Mouse (Mus musculus): Measurements from ENCODE around the gene Arhgap15. TPM values are rescaled to one million over a fixed set of nuclear protein-coding genes. Genes with fewer than 3 reads are reported as not detected.

The Arhgap15 gene
- total and polyA plus RNA-seq, 3 experiments, result 16.6 to 40.3 (median 19.8) TPM

DNA sequence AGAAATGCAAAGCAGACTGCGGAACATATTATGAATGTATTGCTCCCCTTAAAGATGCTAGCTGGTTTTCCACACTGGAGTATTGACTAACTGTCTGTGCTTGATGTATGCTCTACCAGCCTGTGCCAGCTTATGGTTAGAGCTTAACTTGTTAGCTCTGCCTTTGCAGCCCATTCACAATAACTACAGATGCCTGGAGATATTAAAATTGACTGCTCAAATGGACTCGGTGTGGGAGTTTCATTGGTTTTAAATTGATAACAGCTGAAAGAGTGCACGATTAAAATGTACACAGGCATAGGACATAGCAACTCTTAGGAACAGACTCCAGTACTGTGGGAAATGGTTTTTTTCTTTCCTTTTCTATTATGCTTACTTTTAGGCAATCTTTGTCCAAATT lies 376.1 kb downstream of the Arhgap15 start:
- no peak for DNase-seq (ENCODE audit: extremely low read depth)
- no peaks in the 10 kb centered on the region for H3K4me1 ChIP-seq (ENCODE audit: control insufficient read depth in 1 of 2, insufficient read depth in 2 of 2)
- in situ Hi-C loops (cut with MboI; ENCODE audit: low pct_ligation_motif_present, low pct_unique_long_range_greater_than_20kb, low sequenced_read_pairs) (no loop called here), dilution Hi-C loops (cut with MboI; ENCODE audit: extremely low pct_ligation_motif_present, extremely low pct_unique_long_range_greater_than_20kb, low sequenced_read_pairs) (no loop called here)
- H3K9me3 ChIP-seq (replicated peaks; ENCODE audit: low read length), result no peaks in the 10 kb centered on the region
- H3K27ac ChIP-seq (ENCODE audit: insufficient read depth, low read depth), result no peak overlapping the region
- no peak overlapping the region for H3K4me2 ChIP-seq (ENCODE audit: insufficient read depth, low read depth, poor library complexity, severe bottlenecking)
- no peak overlapping the region for H3K9ac ChIP-seq (ENCODE audit: insufficient read depth, low read depth)
- TF ChIP-seq ELF1 (IDR thresholded peaks at IDR 0.05; ENCODE audit: low read depth, low read length) (no peak), USF1 (IDR thresholded peaks at IDR 0.05; ENCODE audit: low read depth, low read length) (no peak), CTCF (conservative IDR thresholded peaks at IDR 0.05 in 1 of 2, IDR thresholded peaks at IDR 0.05 in 1 of 2; ENCODE audit: low read depth in 2 of 2, low read length in 2 of 2) (no peak), JUN (IDR thresholded peaks at IDR 0.05; ENCODE audit: insufficient read depth, low read depth, low read length) (no peak), TBP (conservative IDR thresholded peaks at IDR 0.05; ENCODE audit: low read depth, low read length) (no peak), MAX (IDR thresholded peaks at IDR 0.05; ENCODE audit: low read length) (no peak), TCF12 (IDR thresholded peaks at IDR 0.05; ENCODE audit: low read depth, low read length) (no peak), GABPA (IDR thresholded peaks at IDR 0.05; ENCODE audit: insufficient replicate concordance, low read depth, low read length) (no peak), MEF2A (IDR thresholded peaks at IDR 0.05; ENCODE audit: borderline replicate concordance, low read depth, low read length) (no peak), ZMIZ1 (IDR thresholded peaks at IDR 0.05; ENCODE audit: low read depth, low read length) (no peak), PAX5 (IDR thresholded peaks at IDR 0.05; ENCODE audit: low read length) (no peak), E2F4 (IDR thresholded peaks at IDR 0.05; ENCODE audit: insufficient replicate concordance, low read depth, low read length) (no peak), BHLHE40 (IDR thresholded peaks at IDR 0.05; ENCODE audit: low read depth, low read length) (no peak)
- no peaks in the 10 kb centered on the region; the same call in 1 of the 2 replicates for H3K79me2 ChIP-seq (replicated peaks; ENCODE audit: control insufficient read depth, extremely low read depth, insufficient read depth, poor library complexity, severe bottlenecking)
- H3K36me3 ChIP-seq (replicated peaks in 1 of 2; ENCODE audit: control insufficient read depth in 1 of 2, insufficient read depth in 1 of 2, low read length in 1 of 2), result no peaks in the 10 kb centered on the region
- no peak overlapping the region for H3K4me3 ChIP-seq (replicated peaks in 1 of 3; ENCODE audit: low read depth in 2 of 3, low read length in 2 of 3, poor library complexity in 1 of 3)
- H3K27me3 ChIP-seq (replicated peaks), result no peaks in the 10 kb centered on the region

DNA sequence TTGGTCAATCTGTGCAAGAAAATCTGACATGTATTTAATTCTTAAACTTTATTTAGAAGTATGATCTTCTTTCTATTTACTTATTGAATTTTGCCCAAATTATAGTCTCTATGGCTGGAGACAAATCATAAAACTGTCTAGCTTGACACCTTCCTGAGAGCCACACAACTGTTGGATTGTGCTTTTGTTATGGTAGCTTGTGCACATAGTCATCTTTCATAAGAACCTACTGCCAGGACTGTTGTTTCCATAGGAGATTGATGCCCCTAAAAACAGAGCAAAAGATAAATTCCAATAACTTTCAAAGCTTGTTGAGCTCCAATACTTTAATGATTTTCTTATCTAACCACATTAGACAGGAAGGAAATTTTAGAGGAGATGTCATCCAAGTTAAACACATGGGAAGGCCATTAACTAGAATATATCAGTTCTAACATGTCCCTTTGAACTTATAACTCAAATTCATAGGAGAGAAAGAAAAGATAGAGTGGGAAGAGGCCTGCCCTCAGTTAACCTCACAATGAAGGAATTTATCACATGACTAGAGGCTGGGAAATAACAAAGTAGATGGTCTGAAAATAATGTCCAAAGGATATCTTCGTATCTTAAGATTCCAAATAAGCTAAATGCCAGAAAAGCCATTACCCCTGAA lies 377.5 kb downstream of the Arhgap15 start:
- H3K79me2 ChIP-seq (replicated peaks; ENCODE audit: control insufficient read depth, extremely low read depth, insufficient read depth, poor library complexity, severe bottlenecking), result no peaks in the 10 kb centered on the region; the same call in 1 of the 2 replicates
- no peak for DNase-seq (ENCODE audit: extremely low read depth)
- no peak overlapping the region for H3K9ac ChIP-seq (ENCODE audit: insufficient read depth, low read depth)
- no peak overlapping the region for H3K4me3 ChIP-seq (replicated peaks in 1 of 3; ENCODE audit: low read depth in 2 of 3, low read length in 2 of 3, poor library complexity in 1 of 3)
- dilution Hi-C loops (cut with MboI; ENCODE audit: extremely low pct_ligation_motif_present, extremely low pct_unique_long_range_greater_than_20kb, low sequenced_read_pairs), result no loop called here
- no peaks in the 10 kb centered on the region for H3K27me3 ChIP-seq (replicated peaks)
- no peaks in the 10 kb centered on the region for H3K9me3 ChIP-seq (replicated peaks; ENCODE audit: low read length)
- in situ Hi-C loops (cut with MboI; ENCODE audit: low pct_ligation_motif_present, low pct_unique_long_range_greater_than_20kb, low sequenced_read_pairs), result no loop called here
- H3K4me1 ChIP-seq (ENCODE audit: control insufficient read depth in 1 of 2, insufficient read depth in 2 of 2), result no peaks in the 10 kb centered on the region
- no peak overlapping the region for H3K4me2 ChIP-seq (ENCODE audit: insufficient read depth, low read depth, poor library complexity, severe bottlenecking)
- no peaks in the 10 kb centered on the region for H3K36me3 ChIP-seq (replicated peaks in 1 of 2; ENCODE audit: control insufficient read depth in 1 of 2, insufficient read depth in 1 of 2, low read length in 1 of 2)
- no peak overlapping the region for H3K27ac ChIP-seq (ENCODE audit: insufficient read depth, low read depth)
- TF ChIP-seq ZKSCAN1 (IDR thresholded peaks at IDR 0.05; ENCODE audit: borderline replicate concordance, low read depth, low read length), result no peak
- no peak for TF ChIP-seq BHLHE40 (IDR thresholded peaks at IDR 0.05; ENCODE audit: low read depth, low read length)
- no peak for TF ChIP-seq SIN3A (IDR thresholded peaks at IDR 0.05; ENCODE audit: low read length)
- TF ChIP-seq KAT2A (IDR thresholded peaks at IDR 0.05; ENCODE audit: insufficient replicate concordance, low read length), result no peak
- no peak for TF ChIP-seq CHD2 (IDR thresholded peaks at IDR 0.05; ENCODE audit: low read length)
- no peak for TF ChIP-seq CHD1 (IDR thresholded peaks at IDR 0.05; ENCODE audit: low read depth, low read length)
- TF ChIP-seq USF1 (IDR thresholded peaks at IDR 0.05; ENCODE audit: low read depth, low read length), result no peak
- TF ChIP-seq ZNF384 (IDR thresholded peaks at IDR 0.05; ENCODE audit: low read depth, low read length), result no peak
- TF ChIP-seq PAX5 (IDR thresholded peaks at IDR 0.05; ENCODE audit: low read length), result no peak

Measured in CH12.LX (cell line).